ENCODE assay signal across 10 mouse cellular contexts in genomic region chr9:65975886-65976285, GRCm38 (mm10).
DNase-seq lines count a peak whose midpoint lies in the region; TF ChIP-seq lines count a peak whose summit lies in the region.
"Had no signal": no experiment of that assay in that cellular context is flagged by ENCODE, and none has a peak within 500 bp of the region (broad histone marks: within the 10 kb centered on the region; RNA-seq: fewer than 3 reads in every experiment).

No protein-coding gene starts in this region.

- intact Hi-C loops in gastrocnemius, adult 2 months (cut with DNase I), result no loop called here

- H3K27me3 ChIP-seq in heart, embryonic 10.5 days (ENCODE audit: insufficient read depth, poor library complexity, severe bottlenecking), result no peaks in the 10 kb centered on the region
- H3K27me3 ChIP-seq: heart, embryonic 15.5 days had no signal

- no peak overlapping the region for H3K27ac ChIP-seq in heart, embryonic 10.5 days
- H3K27ac ChIP-seq in gastrocnemius, adult 2 months, result no peak overlapping the region
- H3K27ac ChIP-seq: heart, embryonic 15.5 days; liver, embryonic 14.5 days had no signal

- H3K4me1 ChIP-seq in heart, embryonic 10.5 days, result no peaks in the 10 kb centered on the region
- H3K4me1 ChIP-seq: heart, embryonic 15.5 days had no signal

- peak; percentile 13 for DNase-seq in heart, adult 8-10 months (ENCODE audit: low spot score)
- no peak for DNase-seq in heart, embryonic 10.5 days (ENCODE audit: low spot score)
- DNase-seq in right cerebral cortex, postnatal 14 days, result peak; percentile 10
- no peak for DNase-seq in right cerebral cortex, adult 2 months (ENCODE audit: low spot score in 2 of 2)
- peak; percentile 53 for DNase-seq in gastrocnemius, adult 2 months
- peak; percentile 30 for DNase-seq in skeletal muscle tissue, adult 2 months (ENCODE audit: low read depth, low spot score)
- no peak for DNase-seq in B cell, adult 2 months
- DNase-seq in thymus, adult 18-20 months, result no peak

- TF ChIP-seq CTCF in gastrocnemius, adult 2 months (IDR thresholded peaks at IDR 0.05), result no peak

- H3K36me3 ChIP-seq in heart, embryonic 10.5 days, result no peaks in the 10 kb centered on the region
- H3K36me3 ChIP-seq: heart, embryonic 15.5 days had no signal

- H3K9me3 ChIP-seq in heart, embryonic 10.5 days, result no peaks in the 10 kb centered on the region
- H3K9me3 ChIP-seq: heart, embryonic 15.5 days had no signal

- H3K4me3 ChIP-seq in heart, embryonic 10.5 days, result no peak overlapping the region
- H3K4me3 ChIP-seq in gastrocnemius, adult 2 months, result no peak overlapping the region
- H3K4me3 ChIP-seq: heart, embryonic 15.5 days had no signal

Comparison
In these comparisons a context has a peak if more than half of its experiments do, and no peak if none do; other contexts are left out.
1. DNase-seq: peak in heart, adult 8-10 months (single experiment), right cerebral cortex, postnatal 14 days (single experiment), gastrocnemius, adult 2 months (single experiment) and skeletal muscle tissue, adult 2 months (single experiment); none in heart, embryonic 10.5 days (single experiment), right cerebral cortex, adult 2 months (0 of 2), B cell, adult 2 months (0 of 2) and thymus, adult 18-20 months (0 of 2).